Mouse (Mus musculus) kidney, embryonic 14.5 days (tissue): Measurements from ENCODE around the gene Ern1. TPM values are rescaled to one million over a fixed set of nuclear protein-coding genes. Genes with fewer than 3 reads are reported as not detected.
A peak's percentile ranks its signal among the peaks of the same experiment; 100 is the strongest.

Source experiments
- ATAC-seq: fragments of 200-750 bp; cut with Nextera tagmentation; 2 replicates; pipeline ENCODE4 v1.8.0; 2017; ENCODE audit warnings: moderate number of reproducible peaks, mild to moderate bottlenecking, moderate TSS enrichment, moderate library complexity; ENCODE audit not compliant: low FRiP score, low TSS enrichment
- H3K27ac ChIP-seq: fragments of 300-500 bp; sonication (generic); 2 replicates; pipeline ENCODE4 v1.5.1; 2014; ENCODE audit warnings: low read depth, mild to moderate bottlenecking, low read length, moderate library complexity, mixed read lengths
- H3K27me3 ChIP-seq: fragments of 300-500 bp; sonication (generic); 2 replicates; pipeline ENCODE4 v1.6.1; 2014; ENCODE audit warnings: mild to moderate bottlenecking, low read length; ENCODE audit not compliant: control insufficient read depth, insufficient read depth
- H3K36me3 ChIP-seq: fragments of 300-500 bp; sonication (generic); 2 replicates; pipeline ENCODE4 v1.6.1; 2014; ENCODE audit warnings: low read length, mixed read lengths; ENCODE audit not compliant: control insufficient read depth, insufficient read depth
- H3K4me1 ChIP-seq: fragments of 300-500 bp; sonication (generic); 2 replicates; pipeline ENCODE4 v1.6.1; 2014; ENCODE audit warnings: low read length, mixed read lengths; ENCODE audit not compliant: control insufficient read depth, insufficient read depth
- H3K4me2 ChIP-seq: fragments of 300-500 bp; sonication (generic); replicated peaks from 2 replicates; pipeline ENCODE4 v1.6.1; 2014; ENCODE audit warnings: low read depth, mild to moderate bottlenecking, low read length
- H3K4me3 ChIP-seq: fragments of 300-500 bp; sonication (generic); 2 replicates; pipeline ENCODE4 v1.5.1; 2014; ENCODE audit warnings: mild to moderate bottlenecking, low read length
- H3K9ac ChIP-seq: fragments of 300-500 bp; sonication (generic); 2 replicates; pipeline ENCODE4 v1.6.1; 2014; ENCODE audit warnings: low read depth, mild to moderate bottlenecking, low read length, moderate library complexity
- H3K9me3 ChIP-seq: fragments of 300-500 bp; sonication (generic); 2 replicates; pipeline ENCODE4 v1.6.1; 2016; ENCODE audit warnings: low read length; ENCODE audit not compliant: control insufficient read depth
- WGBS: fragments of 180-500 bp; shearing (Covaris S2); extraction: QIAGEN DNeasy Blood & Tissue Kit; methylation state at CpG from one replicate; pipeline ENCODE4 v1.1.7; 2014; 5-methylcytosine and 5-hydroxymethylcytosine counted together
- polyA plus RNA-seq: library from polyadenylated mRNA; unstranded; fragments of >200 nt; fragmentation: Nextera tagmentation; extraction: Ambion mirVana; gene quantifications from 2 replicates; pipeline ENCODE4 v1.2.1, GENCODE M21; 2014

Ern1 gene
- polyA plus RNA-seq, 1 experiment from 2014 or later: 9.0 TPM

DNA sequence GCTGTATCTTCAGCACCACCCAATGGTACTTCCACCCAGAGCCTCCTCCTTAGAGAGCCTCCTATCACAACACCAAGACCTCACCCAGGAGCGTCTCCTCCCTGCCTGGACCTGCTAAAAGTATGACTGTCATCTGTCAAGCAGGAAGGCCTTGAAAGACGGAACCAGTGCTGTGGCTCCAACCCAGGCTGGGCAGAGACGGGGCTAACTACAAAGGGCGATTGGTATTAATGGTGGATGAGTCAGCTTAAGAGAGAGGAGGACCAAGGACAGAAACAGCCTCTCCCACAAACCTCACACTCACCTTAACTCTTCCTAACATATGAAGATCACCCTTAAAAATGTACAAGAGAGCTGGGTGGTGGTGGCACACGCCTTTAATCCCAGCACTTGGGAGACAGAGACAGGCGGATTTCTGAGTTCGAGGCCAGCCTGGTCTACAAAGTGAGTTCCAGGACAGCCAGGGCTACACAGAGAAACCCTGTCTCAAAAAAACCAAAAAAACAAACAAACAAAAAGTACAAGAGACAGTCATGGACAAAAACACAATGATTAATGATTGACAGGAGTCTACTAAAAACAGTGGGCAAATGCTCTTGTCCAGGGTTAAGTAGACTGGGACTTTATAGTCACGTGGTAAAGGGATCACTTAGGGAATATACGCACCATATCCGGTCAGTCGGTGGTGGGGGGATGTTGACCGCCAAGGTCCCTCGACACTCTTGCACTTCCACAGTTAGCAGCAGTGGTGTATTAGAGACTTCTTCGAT, 23.8 kb upstream of the Ern1 start:
- H3K36me3 ChIP-seq: peaks cover 11% of the 10 kb centered on the region; the same call in 1 of the 2 replicates
- H3K4me3 ChIP-seq: no peak overlapping the region
- H3K4me1 ChIP-seq: no peaks in the 10 kb centered on the region; the same call in 1 of the 2 replicates
- H3K27ac ChIP-seq: no peak overlapping the region
- no peak overlapping the region for H3K4me2 ChIP-seq
- ATAC-seq: no peak
- whole genome bisulfite sequencing: 88% methylated on average over 14 of the region's 14 CpGs
- H3K27me3 ChIP-seq: no peaks in the 10 kb centered on the region
- no peaks in the 10 kb centered on the region for H3K9me3 ChIP-seq
- H3K9ac ChIP-seq: no peak overlapping the region

DNA sequence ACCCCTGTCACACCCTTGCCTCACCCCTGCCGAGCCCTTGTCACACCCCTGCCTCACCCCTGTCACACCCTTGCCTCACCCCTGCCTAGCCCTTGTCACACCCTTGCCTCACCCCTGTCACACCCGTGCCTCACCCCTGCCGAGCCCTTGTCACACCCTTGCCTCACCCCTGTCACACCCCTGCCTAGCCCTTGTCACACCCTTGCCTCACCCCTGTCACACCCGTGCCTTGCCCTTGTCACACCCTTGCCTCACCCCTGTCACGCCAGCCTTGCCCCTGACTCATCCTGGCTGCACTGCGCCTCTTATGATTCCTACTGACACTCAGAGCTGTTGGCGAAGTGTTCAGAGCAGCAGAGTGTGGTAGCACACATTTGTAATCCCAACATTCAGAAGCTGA, 20.0 kb upstream of the Ern1 start:
- no peak overlapping the region for H3K27ac ChIP-seq
- no peaks in the 10 kb centered on the region for H3K4me1 ChIP-seq
- 85% methylated on average over 7 of the region's 7 CpGs for WGBS
- ATAC-seq: no peak
- H3K9me3 ChIP-seq: no peaks in the 10 kb centered on the region
- H3K27me3 ChIP-seq: no peaks in the 10 kb centered on the region
- no peak overlapping the region for H3K4me2 ChIP-seq
- H3K4me3 ChIP-seq: no peak overlapping the region
- no peak overlapping the region for H3K9ac ChIP-seq
- peaks cover 11% of the 10 kb centered on the region; the same call in 1 of the 2 replicates for H3K36me3 ChIP-seq

DNA sequence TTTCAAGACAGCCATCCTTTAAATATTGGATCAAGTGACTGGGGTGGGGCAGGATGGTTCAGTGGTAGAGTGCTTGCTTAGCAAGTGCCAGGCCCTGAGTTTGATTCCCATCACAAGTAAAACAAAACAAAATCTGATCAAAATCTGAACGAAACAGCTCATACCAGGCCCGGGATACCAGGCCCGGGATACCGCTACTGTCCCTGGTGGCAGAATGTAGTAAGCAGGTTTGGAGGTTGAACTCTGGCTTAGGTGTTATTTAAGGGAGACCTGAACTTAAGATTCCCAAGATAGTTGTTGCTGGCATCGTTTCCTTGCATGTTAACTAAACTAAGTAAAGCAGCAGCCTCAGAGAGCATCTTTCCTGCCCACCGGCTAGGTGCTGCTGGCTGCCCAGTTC, 18.6 kb upstream of the Ern1 start:
- Histone ChIP-seq H3K4me3 (no peak overlapping the region), H3K9me3 (no peaks in the 10 kb centered on the region), H3K9ac (no peak overlapping the region), H3K27ac (no peak overlapping the region), H3K4me2 (no peak overlapping the region), H3K4me1 (0 out of 2 replicates have a peak, but pooled peaks cover 5% of the 10 kb centered on the region), H3K27me3 (no peaks in the 10 kb centered on the region), H3K36me3 (peaks cover 10% of the 10 kb centered on the region; the same call in 1 of the 2 replicates)
- 89% methylated on average over 6 of the region's 6 CpGs for WGBS
- ATAC-seq: no peak

DNA sequence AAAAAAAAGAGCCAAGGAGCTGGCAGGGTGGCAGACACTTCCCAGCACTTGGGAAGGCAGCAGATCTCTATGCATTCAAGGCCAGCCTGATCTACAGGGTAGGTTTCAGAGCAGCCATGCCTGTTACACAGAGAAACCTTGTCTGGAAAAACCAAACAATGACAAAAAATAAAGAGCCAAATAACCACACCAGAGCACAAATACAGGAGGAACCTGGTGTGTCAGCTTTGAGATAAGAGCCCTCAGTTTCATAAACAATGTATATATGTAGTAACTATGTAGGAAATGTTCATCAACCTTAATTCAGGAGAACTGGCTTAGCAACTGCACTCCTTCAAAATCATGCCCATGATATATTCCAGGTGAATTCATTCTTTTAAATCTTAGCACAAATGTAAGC, 16.5 kb upstream of the Ern1 start:
- Histone ChIP-seq H3K27ac (no peak overlapping the region), H3K4me1 (0 out of 2 replicates have a peak, but pooled peaks cover 5% of the 10 kb centered on the region), H3K36me3 (peaks cover 3% of the 10 kb centered on the region; the same call in 1 of the 2 replicates), H3K4me2 (no peak overlapping the region), H3K4me3 (no peak overlapping the region), H3K27me3 (no peaks in the 10 kb centered on the region), H3K9me3 (no peaks in the 10 kb centered on the region), H3K9ac (no peak overlapping the region)
- no peak for ATAC-seq

DNA sequence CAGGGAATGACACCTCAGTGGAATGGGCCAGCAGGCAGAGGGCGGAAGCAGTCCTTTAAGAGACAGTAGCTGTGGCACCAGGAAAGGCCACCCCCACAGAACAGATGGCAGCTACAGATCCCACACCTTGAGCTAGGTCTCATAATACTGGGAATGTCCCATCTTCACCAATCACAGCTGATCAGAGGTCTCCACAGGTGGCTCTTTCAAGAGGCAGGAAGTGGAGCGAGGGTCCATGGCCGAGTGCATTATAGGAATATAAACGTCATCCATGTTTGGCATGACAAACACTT, 15.7 kb upstream of the Ern1 start:
- ATAC-seq: no peak
- Histone ChIP-seq H3K4me1 (0 out of 2 replicates have a peak, but pooled peaks cover 5% of the 10 kb centered on the region), H3K9me3 (no peaks in the 10 kb centered on the region), H3K4me2 (no peak overlapping the region), H3K27ac (peak overlapping the region; percentile 38; the same call in 1 of the 2 replicates), H3K4me3 (no peak overlapping the region), H3K9ac (no peak overlapping the region), H3K27me3 (no peaks in the 10 kb centered on the region), H3K36me3 (no peaks in the 10 kb centered on the region)
- WGBS: 69% methylated on average over 4 of the region's 4 CpGs

DNA sequence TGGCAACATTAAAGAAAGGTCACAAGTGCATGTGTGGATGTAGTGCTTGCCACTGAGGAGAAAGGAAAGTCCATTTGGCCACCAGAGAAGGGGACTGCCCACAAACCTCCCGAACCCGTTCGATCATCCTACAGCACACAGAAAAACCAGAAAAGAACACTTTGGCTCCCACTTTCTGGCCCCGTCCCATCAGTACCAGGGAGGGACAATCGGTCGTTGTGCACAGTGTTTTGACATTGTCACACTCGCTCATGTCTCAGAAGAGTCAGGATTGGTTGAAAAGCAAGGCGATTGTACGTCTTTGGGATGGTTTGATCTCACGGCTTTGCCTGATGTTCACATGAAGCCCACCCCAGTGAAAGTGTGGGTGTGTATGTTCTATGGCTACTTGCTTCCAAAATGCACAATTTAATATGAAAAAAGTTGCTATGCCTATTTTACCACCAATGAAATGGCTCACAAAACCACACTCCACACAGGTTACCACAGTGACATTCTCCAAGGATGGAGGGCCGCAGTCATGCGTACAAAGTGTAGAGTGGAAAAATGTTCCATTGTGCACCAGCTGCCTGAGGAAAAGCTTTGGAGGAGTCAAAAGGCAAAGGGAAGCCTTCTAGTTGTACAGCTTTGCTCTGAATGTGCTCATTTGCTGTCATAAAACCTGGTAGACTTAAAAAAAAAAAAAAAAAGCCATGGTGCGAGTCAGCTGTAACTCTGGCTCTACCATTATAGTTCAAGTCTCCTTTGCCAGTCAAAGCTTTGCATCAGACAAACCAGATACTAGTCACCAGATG, 15.2 kb upstream of the Ern1 start:
- no peak for ATAC-seq
- H3K9me3 ChIP-seq: no peaks in the 10 kb centered on the region
- WGBS: 53% methylated on average over 13 of the region's 13 CpGs
- H3K4me3 ChIP-seq: no peak overlapping the region
- H3K27ac ChIP-seq: peak overlapping the region; percentile 38; the same call in 1 of the 2 replicates
- 0 out of 2 replicates have a peak, but pooled peaks cover 5% of the 10 kb centered on the region for H3K4me1 ChIP-seq
- no peak overlapping the region for H3K4me2 ChIP-seq
- H3K27me3 ChIP-seq: no peaks in the 10 kb centered on the region
- no peaks in the 10 kb centered on the region for H3K36me3 ChIP-seq
- no peak overlapping the region for H3K9ac ChIP-seq

DNA sequence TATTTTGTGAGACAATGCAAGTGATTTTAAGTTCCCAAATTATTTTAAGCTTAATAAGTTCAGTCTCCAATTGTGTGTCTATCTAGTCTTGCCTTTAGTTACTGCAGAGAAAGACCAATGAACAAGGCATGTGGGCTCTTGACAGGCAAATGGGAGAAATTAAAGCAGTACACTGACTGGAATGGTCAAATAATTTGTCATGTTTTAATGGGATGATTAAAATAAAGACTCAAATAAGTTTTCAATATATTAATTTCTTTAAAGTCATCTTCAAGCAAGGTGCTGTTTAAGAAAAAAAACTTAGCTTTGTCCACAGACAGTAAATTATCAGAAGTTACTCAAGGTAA, 14.5 kb upstream of the Ern1 start:
- Histone ChIP-seq H3K27ac (peak overlapping the region; percentile 100), H3K9ac (peak overlapping the region; percentile 100), H3K27me3 (no peaks in the 10 kb centered on the region), H3K36me3 (no peaks in the 10 kb centered on the region), H3K4me3 (peak overlapping the region; percentile 95; the same call in 1 of the 2 replicates), H3K4me2 (peak overlapping the region; percentile 81), H3K9me3 (no peaks in the 10 kb centered on the region), H3K4me1 (0 out of 2 replicates have a peak, but pooled peaks cover 5% of the 10 kb centered on the region)
- ATAC-seq: no peak

DNA sequence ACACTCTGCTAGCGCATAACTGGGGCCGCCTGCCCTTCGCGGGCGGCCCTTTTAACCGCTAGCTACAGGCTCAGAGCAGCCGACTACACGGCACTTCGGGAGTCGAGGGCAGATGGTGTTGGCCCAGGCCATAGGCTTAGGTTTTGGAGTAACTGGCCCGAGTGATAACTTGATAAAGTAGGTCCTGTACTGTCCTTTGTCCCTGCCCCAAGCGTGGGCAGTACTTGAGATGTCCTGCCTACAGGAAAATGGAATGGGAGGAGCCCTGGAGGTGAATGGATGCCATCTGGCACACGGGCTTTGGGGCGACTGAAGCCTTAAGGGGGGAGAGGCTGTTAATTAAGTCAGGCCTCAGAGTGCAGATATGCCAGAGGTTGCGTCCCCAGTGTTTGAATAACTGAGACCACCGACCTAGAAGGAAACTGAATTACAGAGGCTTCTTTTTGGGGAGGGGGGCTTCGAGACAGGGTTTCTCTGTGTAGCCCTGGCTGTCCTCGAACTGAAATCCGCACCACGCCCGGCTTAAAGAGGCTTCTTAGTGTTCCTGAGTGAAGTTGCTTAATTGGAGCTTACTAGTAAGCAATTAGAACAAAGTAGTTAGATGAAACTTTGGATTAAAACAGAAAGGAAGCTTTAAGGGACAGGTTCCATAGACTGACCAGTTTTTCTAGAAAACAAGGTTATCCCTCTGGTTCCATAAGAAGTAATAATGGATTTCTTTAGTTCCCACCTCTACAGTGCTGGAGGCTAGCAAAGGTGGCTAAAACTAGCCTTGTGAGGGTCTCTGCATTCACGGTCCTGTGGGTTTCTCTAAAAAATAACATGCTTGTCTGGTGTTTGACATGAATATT, 13.9 kb upstream of the Ern1 start:
- peak overlapping the region; percentile 81 for H3K4me2 ChIP-seq
- no peaks in the 10 kb centered on the region for H3K36me3 ChIP-seq
- H3K9me3 ChIP-seq: no peaks in the 10 kb centered on the region
- 0 out of 2 replicates have a peak, but pooled peaks cover 5% of the 10 kb centered on the region for H3K4me1 ChIP-seq
- ATAC-seq: peak; percentile 63
- H3K27me3 ChIP-seq: no peaks in the 10 kb centered on the region
- H3K9ac ChIP-seq: peak overlapping the region; percentile 100
- 2% methylated on average over 22 of the region's 22 CpGs for WGBS
- peak overlapping the region; percentile 100 for H3K27ac ChIP-seq
- peak overlapping the region; percentile 95 for H3K4me3 ChIP-seq
